Mouse (Mus musculus) testis, adult 2 months (tissue): ENCODE results near the gene Stard13.

Source experiments
- CTCF ChIP-seq: fragments of 200-500 bp; IDR thresholded peaks from 2 replicates; pipeline ENCODE4 v1.5.1; 2012; ENCODE audit warnings: low read depth, mild to moderate bottlenecking, inconsistent platforms, low read length, moderate library complexity; ENCODE audit not compliant: control insufficient read depth, insufficient read depth, insufficient replicate concordance
- POLR2A ChIP-seq: fragments of 200-500 bp; IDR thresholded peaks from 2 replicates; pipeline ENCODE4 v1.6.1; 2012; ENCODE audit warnings: low read depth, mild to moderate bottlenecking, inconsistent platforms, low read length, moderate library complexity; ENCODE audit not compliant: control insufficient read depth

GRCm38 (mm10) chr5:151183656-151184240 lies 49.9 kb downstream of the Stard13 start:
- TF ChIP-seq CTCF (no peak), POLR2A (no peak)
